Mouse (Mus musculus): ENCODE data around the gene Syt8. TPM values are rescaled to one million over a fixed set of nuclear protein-coding genes. Genes with fewer than 3 reads are reported as not detected.

The Syt8 gene
- polyA plus RNA-seq, 1 experiment from 2014 or later, result not detected

GRCm38 (mm10) chr7:142430160-142430678 lies 4.4 kb upstream of the Syt8 start:
- H3K4me1 ChIP-seq (ENCODE audit: control insufficient read depth, insufficient read depth, low read length), result no peaks in the 10 kb centered on the region
- 0 out of 2 replicates have a peak overlapping the region, but pooled peaks have one; percentile 35 for H3K27ac ChIP-seq (replicated peaks; ENCODE audit: low read depth, low read length)
- no peaks in the 10 kb centered on the region for H3K9me3 ChIP-seq (replicated peaks; ENCODE audit: control insufficient read depth, low read length)
- DNase-seq (ENCODE audit: low spot score) (no peak), ATAC-seq (replicated peaks; ENCODE audit: insufficient number of reproducible peaks, low FRiP score, low TSS enrichment, low read depth) (peak; percentile 25)
- H3K27me3 ChIP-seq (ENCODE audit: control insufficient read depth, insufficient read depth, low read length), result no peaks in the 10 kb centered on the region
- 67% methylated on average over 12 of the region's 12 CpGs for WGBS
- H3K9ac ChIP-seq (replicated peaks; ENCODE audit: low read length), result no peak overlapping the region
- no peak overlapping the region for H3K4me2 ChIP-seq (ENCODE audit: low read depth, low read length)
- no peak overlapping the region for H3K4me3 ChIP-seq (ENCODE audit: low read depth, low read length)
- H3K36me3 ChIP-seq (replicated peaks; ENCODE audit: control insufficient read depth, insufficient read depth, low read depth, low read length), result no peaks in the 10 kb centered on the region

GRCm38 (mm10) chr7:142431106-142431505 lies 3.5 kb upstream of the Syt8 start:
- Histone ChIP-seq H3K9ac (replicated peaks; ENCODE audit: low read length) (no peak overlapping the region), H3K27ac (replicated peaks; ENCODE audit: low read depth, low read length) (no peak overlapping the region), H3K27me3 (ENCODE audit: control insufficient read depth, insufficient read depth, low read length) (no peaks in the 10 kb centered on the region), H3K9me3 (replicated peaks; ENCODE audit: control insufficient read depth, low read length) (no peaks in the 10 kb centered on the region), H3K36me3 (replicated peaks; ENCODE audit: control insufficient read depth, insufficient read depth, low read depth, low read length) (no peaks in the 10 kb centered on the region), H3K4me2 (ENCODE audit: low read depth, low read length) (no peak overlapping the region), H3K4me1 (ENCODE audit: control insufficient read depth, insufficient read depth, low read length) (no peaks in the 10 kb centered on the region), H3K4me3 (ENCODE audit: low read depth, low read length) (no peak overlapping the region)
- no peak for ATAC-seq (replicated peaks; ENCODE audit: insufficient number of reproducible peaks, low FRiP score, low TSS enrichment, low read depth)
- DNase-seq (ENCODE audit: low spot score), result no peak
- 94% methylated on average over 14 of the region's 14 CpGs for WGBS

DNA sequence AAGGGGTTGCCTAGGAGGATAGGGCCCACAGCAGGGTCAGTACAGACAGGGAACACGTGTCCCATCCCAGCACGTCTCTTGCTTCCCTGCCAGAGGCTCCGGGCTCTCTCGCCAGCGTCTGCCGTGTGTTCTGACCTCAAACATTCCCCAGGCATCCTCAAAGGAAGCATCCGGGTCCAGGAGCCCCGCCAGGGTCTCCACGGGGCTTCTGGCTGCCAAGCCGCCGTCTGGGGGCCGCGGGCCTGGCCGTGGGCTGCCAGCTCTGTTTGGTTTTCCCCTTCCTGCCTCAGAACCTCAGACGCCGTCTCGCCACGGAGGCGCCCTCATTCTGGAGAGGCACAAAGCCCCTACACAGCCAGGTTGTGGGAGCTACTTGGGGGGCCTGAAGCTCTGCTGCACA lies 1.0 kb upstream of the Syt8 start:
- ATAC-seq (replicated peaks; ENCODE audit: insufficient number of reproducible peaks, low FRiP score, low TSS enrichment, low read depth), result no peak
- Histone ChIP-seq H3K9ac (replicated peaks; ENCODE audit: low read length) (peak overlapping the region; percentile 41), H3K4me2 (ENCODE audit: low read depth, low read length) (no peak overlapping the region), H3K9me3 (replicated peaks; ENCODE audit: control insufficient read depth, low read length) (no peaks in the 10 kb centered on the region), H3K27ac (replicated peaks; ENCODE audit: low read depth, low read length) (no peak overlapping the region), H3K27me3 (ENCODE audit: control insufficient read depth, insufficient read depth, low read length) (no peaks in the 10 kb centered on the region), H3K4me3 (ENCODE audit: low read depth, low read length) (no peak overlapping the region), H3K36me3 (replicated peaks; ENCODE audit: control insufficient read depth, insufficient read depth, low read depth, low read length) (no peaks in the 10 kb centered on the region), H3K4me1 (ENCODE audit: control insufficient read depth, insufficient read depth, low read length) (no peaks in the 10 kb centered on the region)
- WGBS, result 50% methylated on average over 19 of the region's 19 CpGs
- DNase-seq (ENCODE audit: low spot score), result no peak

- ATAC-seq (replicated peaks; ENCODE audit: insufficient number of reproducible peaks, low FRiP score, low TSS enrichment, low read depth) (0 out of 2 replicates have a peak, but pooled peaks have one; percentile 5), DNase-seq (ENCODE audit: low spot score) (peak; percentile 89)
- 23% methylated on average over 4 of the region's 4 CpGs for whole genome bisulfite sequencing
- H3K27ac ChIP-seq (replicated peaks; ENCODE audit: low read depth, low read length), result no peak overlapping the region
- H3K9me3 ChIP-seq (replicated peaks; ENCODE audit: control insufficient read depth, low read length), result no peaks in the 10 kb centered on the region
- H3K27me3 ChIP-seq (ENCODE audit: control insufficient read depth, insufficient read depth, low read length), result no peaks in the 10 kb centered on the region
- H3K4me1 ChIP-seq (ENCODE audit: control insufficient read depth, insufficient read depth, low read length), result no peaks in the 10 kb centered on the region
- no peak overlapping the region for H3K9ac ChIP-seq (replicated peaks; ENCODE audit: low read length)
- H3K36me3 ChIP-seq (replicated peaks; ENCODE audit: control insufficient read depth, insufficient read depth, low read depth, low read length), result no peaks in the 10 kb centered on the region
- no peak overlapping the region for H3K4me3 ChIP-seq (ENCODE audit: low read depth, low read length)
- no peak overlapping the region for H3K4me2 ChIP-seq (ENCODE audit: low read depth, low read length)
Measured at GRCm38 (mm10) chr7:142435524-142435923, 874 bp downstream of the Syt8 start.

- DNase-seq (ENCODE audit: low spot score) (no peak), ATAC-seq (replicated peaks; ENCODE audit: insufficient number of reproducible peaks, low FRiP score, low TSS enrichment, low read depth) (no peak)
- Histone ChIP-seq H3K9ac (replicated peaks; ENCODE audit: low read length) (no peak overlapping the region), H3K9me3 (replicated peaks; ENCODE audit: control insufficient read depth, low read length) (no peaks in the 10 kb centered on the region), H3K4me2 (ENCODE audit: low read depth, low read length) (no peak overlapping the region), H3K36me3 (replicated peaks; ENCODE audit: control insufficient read depth, insufficient read depth, low read depth, low read length) (no peaks in the 10 kb centered on the region), H3K4me1 (ENCODE audit: control insufficient read depth, insufficient read depth, low read length) (peaks cover 3% of the 10 kb centered on the region), H3K27ac (replicated peaks; ENCODE audit: low read depth, low read length) (no peak overlapping the region), H3K4me3 (ENCODE audit: low read depth, low read length) (no peak overlapping the region), H3K27me3 (ENCODE audit: control insufficient read depth, insufficient read depth, low read length) (no peaks in the 10 kb centered on the region)
- 86% methylated on average over 5 of the region's 5 CpGs for WGBS
Measured at GRCm38 (mm10) chr7:142437324-142437723, 2.7 kb downstream of the Syt8 start.

DNA sequence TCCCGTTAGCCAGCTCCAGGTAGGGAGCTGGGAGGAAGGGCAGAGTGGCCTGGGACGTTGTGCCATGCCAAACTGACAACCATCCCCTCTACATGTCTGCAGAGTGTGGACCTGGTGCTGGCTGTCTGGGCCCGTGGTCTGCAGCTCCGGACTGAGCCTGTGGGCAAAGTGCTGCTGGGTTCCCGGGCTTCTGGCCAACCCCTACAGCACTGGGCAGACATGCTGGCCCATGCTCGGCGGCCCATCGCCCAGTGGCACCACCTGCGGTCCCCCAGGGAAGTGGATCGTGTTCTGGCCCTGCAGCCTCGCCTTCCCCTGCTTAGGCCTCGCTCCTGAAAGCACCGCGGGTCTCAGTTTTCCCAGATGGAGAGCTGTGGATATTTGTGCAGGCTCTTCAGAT lies 5.3 kb downstream of the Syt8 start:
- 88% methylated on average over 14 of the region's 14 CpGs for WGBS
- Histone ChIP-seq H3K36me3 (replicated peaks; ENCODE audit: control insufficient read depth, insufficient read depth, low read depth, low read length) (no peaks in the 10 kb centered on the region), H3K9me3 (replicated peaks; ENCODE audit: control insufficient read depth, low read length) (no peaks in the 10 kb centered on the region), H3K4me3 (ENCODE audit: low read depth, low read length) (no peak overlapping the region), H3K27ac (replicated peaks; ENCODE audit: low read depth, low read length) (no peak overlapping the region; the same call in 1 of the 2 replicates), H3K4me2 (ENCODE audit: low read depth, low read length) (no peak overlapping the region), H3K27me3 (ENCODE audit: control insufficient read depth, insufficient read depth, low read length) (no peaks in the 10 kb centered on the region), H3K9ac (replicated peaks; ENCODE audit: low read length) (peak overlapping the region; percentile 38), H3K4me1 (ENCODE audit: control insufficient read depth, insufficient read depth, low read length) (peaks cover 3% of the 10 kb centered on the region)
- ATAC-seq (replicated peaks; ENCODE audit: insufficient number of reproducible peaks, low FRiP score, low TSS enrichment, low read depth), result no peak
- no peak for DNase-seq (ENCODE audit: low spot score)

DNA sequence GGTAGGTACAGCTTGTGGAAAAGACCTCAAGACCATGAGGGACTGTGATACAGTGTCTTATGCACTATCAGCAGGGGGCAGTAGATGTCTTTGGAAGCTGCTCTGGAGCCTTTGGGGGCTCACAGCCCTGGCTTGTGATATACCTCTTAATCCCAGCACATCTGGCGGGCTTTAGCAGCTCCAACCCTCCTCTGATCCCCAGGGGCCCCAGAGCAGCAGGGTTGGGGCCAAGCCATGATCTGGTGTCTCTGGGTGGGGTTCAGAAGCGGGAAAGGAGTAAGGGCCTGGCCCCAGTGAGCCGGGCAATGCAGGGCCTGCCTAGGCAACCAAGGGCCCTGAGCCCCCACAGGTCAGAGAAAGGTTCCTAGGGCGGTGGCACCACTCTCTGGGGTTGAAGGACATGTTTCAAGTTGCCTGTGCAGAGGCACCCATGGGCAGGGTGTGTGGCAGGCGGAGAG lies 6.0 kb downstream of the Syt8 start:
- DNase-seq (ENCODE audit: low spot score), result peak; percentile 93
- no peaks in the 10 kb centered on the region for H3K27me3 ChIP-seq (ENCODE audit: control insufficient read depth, insufficient read depth, low read length)
- H3K9me3 ChIP-seq (replicated peaks; ENCODE audit: control insufficient read depth, low read length), result no peaks in the 10 kb centered on the region
- no peak overlapping the region for H3K4me3 ChIP-seq (ENCODE audit: low read depth, low read length)
- peak overlapping the region; percentile 31 for H3K27ac ChIP-seq (replicated peaks; ENCODE audit: low read depth, low read length)
- peaks cover 3% of the 10 kb centered on the region for H3K4me1 ChIP-seq (ENCODE audit: control insufficient read depth, insufficient read depth, low read length)
- H3K4me2 ChIP-seq (ENCODE audit: low read depth, low read length), result no peak overlapping the region
- H3K36me3 ChIP-seq (replicated peaks; ENCODE audit: control insufficient read depth, insufficient read depth, low read depth, low read length), result no peaks in the 10 kb centered on the region
- 49% methylated on average over 5 of the region's 5 CpGs for WGBS
- ATAC-seq (replicated peaks; ENCODE audit: insufficient number of reproducible peaks, low FRiP score, low TSS enrichment, low read depth), result peak; percentile 70
- peak overlapping the region; percentile 38 for H3K9ac ChIP-seq (replicated peaks; ENCODE audit: low read length)

- H3K4me2 ChIP-seq (ENCODE audit: low read depth, low read length), result no peak within 1 kb of the TSS
- no peaks in the 10 kb centered on the region for H3K36me3 ChIP-seq (replicated peaks; ENCODE audit: control insufficient read depth, insufficient read depth, low read depth, low read length)
- H3K4me1 ChIP-seq (ENCODE audit: control insufficient read depth, insufficient read depth, low read length), result peaks cover 3% of the 10 kb centered on the region
- DNase-seq (ENCODE audit: low spot score), result no peak
- no peaks in the 10 kb centered on the region for H3K27me3 ChIP-seq (ENCODE audit: control insufficient read depth, insufficient read depth, low read length)
- WGBS, result 78% methylated on average over 9 of the region's 9 CpGs
- H3K27ac ChIP-seq (replicated peaks; ENCODE audit: low read depth, low read length), result peak within 1 kb of the TSS; percentile 31; the same call in 1 of the 2 replicates
- H3K9ac ChIP-seq (replicated peaks; ENCODE audit: low read length), result peak within 1 kb of the TSS; percentile 18; the same call in 1 of the 2 replicates
- no peak for ATAC-seq (replicated peaks; ENCODE audit: insufficient number of reproducible peaks, low FRiP score, low TSS enrichment, low read depth)
- H3K4me3 ChIP-seq (ENCODE audit: low read depth, low read length), result no peak within 1 kb of the TSS
- no peaks in the 10 kb centered on the region for H3K9me3 ChIP-seq (replicated peaks; ENCODE audit: control insufficient read depth, low read length)
Measured at GRCm38 (mm10) chr7:142441585-142441984, 6.9 kb downstream of the Syt8 start, which contains the start of gene Tnni2. TSS of gene Tnni2 (plus strand) at chr7:142441808.
